Mouse (Mus musculus): Measurements from ENCODE around the gene Dnah5. TPM values are rescaled to one million over a fixed set of nuclear protein-coding genes. Genes with fewer than 3 reads are reported as not detected.

Dnah5 gene
- polyA plus RNA-seq, 1 experiment from 2014 or later = 0.60 TPM

DNA sequence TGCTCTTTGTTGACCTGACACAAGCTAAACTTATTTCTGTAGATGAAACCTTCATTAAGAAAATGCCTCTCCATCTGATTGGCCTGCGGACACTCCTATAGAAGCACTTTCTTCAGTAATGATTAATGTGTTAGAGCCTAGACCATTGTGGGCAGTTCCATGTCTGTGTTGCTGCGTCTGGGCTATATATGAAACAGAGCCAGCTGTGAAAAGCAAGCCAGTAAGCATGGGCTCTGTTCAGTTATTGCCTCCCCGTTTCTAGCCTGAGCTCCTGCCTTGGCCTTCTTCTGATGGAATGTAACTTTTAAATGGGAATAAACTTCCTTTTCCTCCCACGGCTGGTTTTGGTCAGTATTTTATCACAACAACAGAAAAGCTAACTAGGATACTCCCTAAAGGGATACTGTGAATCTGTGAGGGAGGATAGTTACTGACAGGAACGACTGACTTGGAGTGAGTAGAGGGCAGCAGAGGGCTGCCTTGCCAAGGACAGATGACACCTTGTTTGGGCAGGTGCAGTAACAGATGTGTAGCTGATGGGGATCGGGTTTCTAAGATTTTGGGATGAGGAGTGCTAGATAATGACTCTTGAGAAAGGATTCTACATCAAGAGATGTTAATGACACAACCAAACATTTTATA is 270.3 kb downstream of the Dnah5 start:
- WGBS = 76% methylated on average over 6 of the region's 6 CpGs
- no peak for ATAC-seq (ENCODE audit: low read depth)
- no peak overlapping the region for H3K9ac ChIP-seq (replicated peaks; ENCODE audit: low read depth, low read length)
- no peak overlapping the region for H3K27ac ChIP-seq (ENCODE audit: low read depth, low read length)
- H3K4me1 ChIP-seq (ENCODE audit: control insufficient read depth, insufficient read depth, low read length) = no peaks in the 10 kb centered on the region
- no peak overlapping the region for H3K4me3 ChIP-seq (ENCODE audit: low read depth, low read length)
- H3K36me3 ChIP-seq (ENCODE audit: control insufficient read depth, insufficient read depth, low read length) = no peaks in the 10 kb centered on the region
- no peak overlapping the region for H3K4me2 ChIP-seq (ENCODE audit: low read depth, low read length)
- no peaks in the 10 kb centered on the region for H3K9me3 ChIP-seq (ENCODE audit: control insufficient read depth, low read length)
- no peaks in the 10 kb centered on the region for H3K27me3 ChIP-seq (ENCODE audit: control insufficient read depth, insufficient read depth, low read length)

DNA sequence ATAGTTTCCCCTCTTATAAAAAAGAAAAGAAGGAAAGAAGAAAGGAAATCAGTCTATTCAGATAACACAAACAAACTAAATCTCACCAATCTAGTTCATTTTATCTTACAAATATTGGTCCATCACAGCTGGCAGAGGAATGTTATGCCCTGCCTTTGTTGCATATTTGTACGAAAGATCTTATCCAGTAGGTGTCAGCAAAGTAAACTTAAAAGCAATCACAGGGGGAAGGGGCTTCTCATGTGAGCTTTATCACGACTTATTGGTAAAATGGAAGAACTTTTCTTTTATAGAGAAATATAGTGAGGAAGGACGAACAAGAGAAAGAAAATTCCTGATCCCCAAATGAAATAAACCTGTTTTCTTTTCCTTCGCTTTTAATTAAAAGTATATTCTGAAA is 299.3 kb downstream of the Dnah5 start:
- no peaks in the 10 kb centered on the region for H3K27me3 ChIP-seq (ENCODE audit: control insufficient read depth, insufficient read depth, low read length)
- WGBS = 64% methylated on average over 4 of the region's 4 CpGs

GRCm38 (mm10) chr15:28515176-28515575 is 311.6 kb downstream of the Dnah5 start:
- H3K4me3 ChIP-seq (ENCODE audit: low read depth, low read length) = no peak overlapping the region
- no peaks in the 10 kb centered on the region for H3K27me3 ChIP-seq (ENCODE audit: control insufficient read depth, insufficient read depth, low read length)
- ATAC-seq (ENCODE audit: low read depth) = no peak
- H3K4me2 ChIP-seq (ENCODE audit: low read depth, low read length) = no peak overlapping the region
- no peaks in the 10 kb centered on the region for H3K36me3 ChIP-seq (ENCODE audit: control insufficient read depth, insufficient read depth, low read length)
- no peak overlapping the region for H3K9ac ChIP-seq (replicated peaks; ENCODE audit: low read depth, low read length)
- no peak overlapping the region for H3K27ac ChIP-seq (ENCODE audit: low read depth, low read length)
- WGBS = 55% methylated on average over 4 of the region's 4 CpGs
- no peaks in the 10 kb centered on the region for H3K4me1 ChIP-seq (ENCODE audit: control insufficient read depth, insufficient read depth, low read length)
- no peaks in the 10 kb centered on the region for H3K9me3 ChIP-seq (ENCODE audit: control insufficient read depth, low read length)

More for the DNA sequence above, 299.3 kb downstream of the Dnah5 start:
- Histone ChIP-seq H3K36me3 (ENCODE audit: control insufficient read depth, insufficient read depth, low read length) (no peaks in the 10 kb centered on the region), H3K9me3 (ENCODE audit: control insufficient read depth, low read length) (no peaks in the 10 kb centered on the region), H3K4me3 (ENCODE audit: low read depth, low read length) (no peak overlapping the region), H3K4me1 (ENCODE audit: control insufficient read depth, insufficient read depth, low read length) (no peaks in the 10 kb centered on the region), H3K4me2 (ENCODE audit: low read depth, low read length) (no peak overlapping the region), H3K9ac (replicated peaks; ENCODE audit: low read depth, low read length) (no peak overlapping the region), H3K27ac (ENCODE audit: low read depth, low read length) (no peak overlapping the region)
- ATAC-seq (ENCODE audit: low read depth) = no peak

Other genes starting within 250 kb of the Dnah5 start
- 65.1 and 73.4 TPM in 2 replicates for gene Trio, start 177.9 kb upstream of the Dnah5 start, polyA plus RNA-seq (2014; fragmentation: Nextera tagmentation; extraction: Ambion mirVana)

Measured in neural tube, embryonic 14.5 days (tissue).